Mouse (Mus musculus): Measurements from ENCODE around the gene Chd6. TPM values are rescaled to one million over a fixed set of nuclear protein-coding genes. Genes with fewer than 3 reads are reported as not detected.

Chd6 gene
- polyA plus RNA-seq, 1 experiment from 2014 or later = 13.2 TPM

GRCm38 (mm10) chr2:161042874-161043273 is 66.0 kb downstream of the Chd6 start:
- 73% methylated on average over 3 of the region's 3 CpGs for WGBS
- H3K4me3 ChIP-seq (ENCODE audit: low read depth, low read length) = no peak overlapping the region
- H3K27me3 ChIP-seq (ENCODE audit: control insufficient read depth, insufficient read depth, low read length) = no peaks in the 10 kb centered on the region
- H3K36me3 ChIP-seq (ENCODE audit: control insufficient read depth, insufficient read depth, low read length) = 0 out of 2 replicates have a peak, but pooled peaks cover 9% of the 10 kb centered on the region
- ATAC-seq (ENCODE audit: low FRiP score, low TSS enrichment) (no peak), DNase-seq (ENCODE audit: low spot score) (no peak)
- H3K9me3 ChIP-seq (ENCODE audit: control insufficient read depth, low read length) = no peaks in the 10 kb centered on the region
- H3K27ac ChIP-seq (replicated peaks) = no peak overlapping the region
- no peaks in the 10 kb centered on the region for H3K4me1 ChIP-seq (replicated peaks; ENCODE audit: control insufficient read depth, insufficient read depth)
- no peak overlapping the region for H3K4me2 ChIP-seq (replicated peaks; ENCODE audit: low read depth)
- TF ChIP-seq CTCF (IDR thresholded peaks at IDR 0.05; ENCODE audit: low read depth) (peak; percentile 56), EP300 (optimal IDR thresholded peaks at IDR 0.05) (no peak)
- no peak overlapping the region for H3K9ac ChIP-seq (ENCODE audit: low read length)

DNA sequence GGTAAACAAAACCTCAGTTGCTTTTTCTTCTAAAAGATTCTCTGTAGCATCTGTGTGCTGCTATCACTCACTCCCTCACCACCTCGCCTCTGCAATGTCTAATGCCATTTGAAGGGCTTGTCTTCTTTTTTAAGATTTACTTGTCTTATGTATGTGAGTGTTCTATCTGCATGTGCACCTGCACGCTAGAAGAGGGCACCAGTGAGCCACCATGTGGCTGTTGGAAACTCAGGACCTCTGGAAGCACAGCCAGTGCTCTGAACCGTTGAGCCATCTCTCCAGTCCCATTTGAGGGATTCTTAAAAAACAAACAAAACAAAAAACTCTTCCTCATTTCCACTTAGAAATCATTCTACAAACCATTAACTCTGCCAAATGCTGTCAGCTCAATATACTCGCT is 68.1 kb downstream of the Chd6 start:
- Histone ChIP-seq H3K4me2 (replicated peaks; ENCODE audit: low read depth) (no peak overlapping the region), H3K9me3 (ENCODE audit: control insufficient read depth, low read length) (no peaks in the 10 kb centered on the region), H3K36me3 (ENCODE audit: control insufficient read depth, insufficient read depth, low read length) (0 out of 2 replicates have a peak, but pooled peaks cover 11% of the 10 kb centered on the region), H3K4me3 (ENCODE audit: low read depth, low read length) (no peak overlapping the region), H3K4me1 (replicated peaks; ENCODE audit: control insufficient read depth, insufficient read depth) (no peaks in the 10 kb centered on the region), H3K27me3 (ENCODE audit: control insufficient read depth, insufficient read depth, low read length) (no peaks in the 10 kb centered on the region), H3K9ac (ENCODE audit: low read length) (no peak overlapping the region), H3K27ac (replicated peaks) (no peak overlapping the region)
- ATAC-seq (ENCODE audit: low FRiP score, low TSS enrichment) (no peak), DNase-seq (ENCODE audit: low spot score) (no peak)
- WGBS = 70% methylated on average over 4 of the region's 4 CpGs
- TF ChIP-seq CTCF (IDR thresholded peaks at IDR 0.05; ENCODE audit: low read depth) = peak; percentile 53
- no peak for TF ChIP-seq EP300 (optimal IDR thresholded peaks at IDR 0.05)

DNA sequence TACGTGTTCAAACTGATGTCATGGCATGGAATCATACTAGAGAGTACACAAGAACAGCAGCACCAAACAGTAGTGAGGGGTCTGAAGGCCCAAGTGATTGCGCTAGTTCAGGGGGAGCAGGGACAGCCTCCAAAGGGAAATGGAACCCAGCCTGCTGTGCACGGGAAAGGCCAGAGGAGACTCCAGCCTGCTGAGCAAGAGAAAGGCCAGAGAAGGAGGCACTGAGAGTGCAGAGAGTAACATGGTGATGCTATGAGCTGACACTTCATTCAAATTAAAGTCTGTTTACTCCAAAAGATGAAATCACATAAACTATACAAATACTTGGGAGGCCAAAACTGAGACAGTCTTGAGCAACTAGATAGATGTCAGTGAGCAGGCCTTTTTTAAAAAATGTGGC is 71.1 kb downstream of the Chd6 start:
- 0 out of 2 replicates have a peak, but pooled peaks cover 11% of the 10 kb centered on the region for H3K36me3 ChIP-seq (ENCODE audit: control insufficient read depth, insufficient read depth, low read length)
- WGBS = 66% methylated on average over 3 of the region's 3 CpGs
- no peak overlapping the region for H3K9ac ChIP-seq (ENCODE audit: low read length)
- DNase-seq (ENCODE audit: low spot score) = no peak
- H3K4me1 ChIP-seq (replicated peaks; ENCODE audit: control insufficient read depth, insufficient read depth) = no peaks in the 10 kb centered on the region
- H3K27me3 ChIP-seq (ENCODE audit: control insufficient read depth, insufficient read depth, low read length) = no peaks in the 10 kb centered on the region
- no peak for ATAC-seq (ENCODE audit: low FRiP score, low TSS enrichment)
- H3K27ac ChIP-seq (replicated peaks) = no peak overlapping the region
- no peak for TF ChIP-seq CTCF (IDR thresholded peaks at IDR 0.05; ENCODE audit: low read depth)
- TF ChIP-seq EP300 (optimal IDR thresholded peaks at IDR 0.05) = no peak
- no peaks in the 10 kb centered on the region for H3K9me3 ChIP-seq (ENCODE audit: control insufficient read depth, low read length)
- H3K4me3 ChIP-seq (ENCODE audit: low read depth, low read length) = no peak overlapping the region
- H3K4me2 ChIP-seq (replicated peaks; ENCODE audit: low read depth) = no peak overlapping the region

- Histone ChIP-seq H3K36me3 (ENCODE audit: control insufficient read depth, insufficient read depth, low read length) (peaks cover 9% of the 10 kb centered on the region; the same call in 1 of the 2 replicates), H3K4me3 (ENCODE audit: low read depth, low read length) (no peak overlapping the region), H3K9ac (ENCODE audit: low read length) (no peak overlapping the region), H3K9me3 (ENCODE audit: control insufficient read depth, low read length) (no peaks in the 10 kb centered on the region), H3K27me3 (ENCODE audit: control insufficient read depth, insufficient read depth, low read length) (no peaks in the 10 kb centered on the region), H3K4me2 (replicated peaks; ENCODE audit: low read depth) (no peak overlapping the region), H3K27ac (replicated peaks) (no peak overlapping the region), H3K4me1 (replicated peaks; ENCODE audit: control insufficient read depth, insufficient read depth) (no peaks in the 10 kb centered on the region)
- ATAC-seq (ENCODE audit: low FRiP score, low TSS enrichment) (peak; percentile 18; the same call in 1 of the 2 replicates), DNase-seq (ENCODE audit: low spot score) (no peak)
- TF ChIP-seq CTCF (IDR thresholded peaks at IDR 0.05; ENCODE audit: low read depth) (no peak), EP300 (optimal IDR thresholded peaks at IDR 0.05) (no peak)
These were observed 75.7 kb downstream of the Chd6 start for GRCm38 (mm10) chr2:161033141-161033540.

DNA sequence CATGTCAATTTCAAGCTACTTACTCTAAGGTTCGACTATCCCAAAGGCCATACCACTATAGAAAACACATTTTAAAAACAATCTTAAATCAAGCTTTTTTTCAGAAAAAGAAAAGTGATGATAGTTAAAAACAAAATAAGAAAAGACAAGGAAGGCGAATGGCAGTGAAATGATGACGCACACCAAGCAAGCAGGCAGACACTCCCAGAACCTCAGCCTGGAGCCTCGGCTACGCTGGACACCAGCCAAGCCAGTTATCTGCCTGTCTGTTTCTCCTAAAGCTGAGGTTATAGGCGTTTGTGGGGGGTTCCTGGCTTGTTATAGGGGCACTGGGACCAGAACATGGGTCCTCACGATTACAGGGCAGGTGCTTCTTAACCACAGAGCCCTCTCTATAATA is 76.5 kb downstream of the Chd6 start:
- no peak overlapping the region for H3K4me3 ChIP-seq (ENCODE audit: low read depth, low read length)
- 62% methylated on average over 7 of the region's 7 CpGs for WGBS
- no peak for ATAC-seq (ENCODE audit: low FRiP score, low TSS enrichment)
- H3K9me3 ChIP-seq (ENCODE audit: control insufficient read depth, low read length) = no peaks in the 10 kb centered on the region
- no peak overlapping the region for H3K9ac ChIP-seq (ENCODE audit: low read length)
- H3K27ac ChIP-seq (replicated peaks) = no peak overlapping the region
- no peaks in the 10 kb centered on the region for H3K27me3 ChIP-seq (ENCODE audit: control insufficient read depth, insufficient read depth, low read length)
- peaks cover 12% of the 10 kb centered on the region; the same call in 1 of the 2 replicates for H3K36me3 ChIP-seq (ENCODE audit: control insufficient read depth, insufficient read depth, low read length)
- no peaks in the 10 kb centered on the region for H3K4me1 ChIP-seq (replicated peaks; ENCODE audit: control insufficient read depth, insufficient read depth)
- TF ChIP-seq EP300 (optimal IDR thresholded peaks at IDR 0.05) = no peak
- no peak for TF ChIP-seq CTCF (IDR thresholded peaks at IDR 0.05; ENCODE audit: low read depth)
- no peak overlapping the region for H3K4me2 ChIP-seq (replicated peaks; ENCODE audit: low read depth)
- peak; percentile 23 for DNase-seq (ENCODE audit: low spot score)

DNA sequence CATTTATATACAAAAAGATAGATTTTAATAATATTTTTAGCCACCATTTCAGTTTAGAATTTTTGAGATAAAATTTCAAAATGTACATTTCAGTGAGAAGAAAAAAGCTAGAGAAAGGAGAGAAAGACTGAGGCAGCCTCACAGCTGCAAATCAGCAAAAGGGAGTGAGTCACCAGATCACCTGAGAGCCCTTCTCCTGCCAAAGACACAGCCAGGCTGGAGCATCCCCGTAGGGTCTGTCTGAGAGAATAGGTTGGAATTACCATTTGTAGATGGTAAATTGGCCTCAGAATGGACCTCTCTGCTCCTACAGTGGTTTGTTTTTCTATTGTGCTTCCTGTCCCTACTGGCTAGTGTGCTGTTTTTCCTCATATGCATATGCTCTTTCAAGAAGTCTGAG is 84.3 kb downstream of the Chd6 start:
- Histone ChIP-seq H3K9ac (ENCODE audit: low read length) (no peak overlapping the region), H3K4me2 (replicated peaks; ENCODE audit: low read depth) (no peak overlapping the region), H3K36me3 (ENCODE audit: control insufficient read depth, insufficient read depth, low read length) (peaks cover 18% of the 10 kb centered on the region; the same call in 1 of the 2 replicates), H3K27me3 (ENCODE audit: control insufficient read depth, insufficient read depth, low read length) (no peaks in the 10 kb centered on the region), H3K4me3 (ENCODE audit: low read depth, low read length) (no peak overlapping the region), H3K4me1 (replicated peaks; ENCODE audit: control insufficient read depth, insufficient read depth) (no peaks in the 10 kb centered on the region), H3K27ac (replicated peaks) (no peak overlapping the region), H3K9me3 (ENCODE audit: control insufficient read depth, low read length) (no peaks in the 10 kb centered on the region)
- DNase-seq (ENCODE audit: low spot score) = no peak
- TF ChIP-seq EP300 (optimal IDR thresholded peaks at IDR 0.05) (no peak), CTCF (IDR thresholded peaks at IDR 0.05; ENCODE audit: low read depth) (no peak)
- ATAC-seq (ENCODE audit: low FRiP score, low TSS enrichment) = no peak
- WGBS = 80% methylated on average over 1 of the region's 1 CpGs
